Mouse (Mus musculus): Measurements from ENCODE around the gene Gm12216. TPM values are rescaled to one million over a fixed set of nuclear protein-coding genes. Genes with fewer than 3 reads are reported as not detected.

Gm12216 gene
- total and polyA plus RNA-seq, 3 experiments = not detected

DNA sequence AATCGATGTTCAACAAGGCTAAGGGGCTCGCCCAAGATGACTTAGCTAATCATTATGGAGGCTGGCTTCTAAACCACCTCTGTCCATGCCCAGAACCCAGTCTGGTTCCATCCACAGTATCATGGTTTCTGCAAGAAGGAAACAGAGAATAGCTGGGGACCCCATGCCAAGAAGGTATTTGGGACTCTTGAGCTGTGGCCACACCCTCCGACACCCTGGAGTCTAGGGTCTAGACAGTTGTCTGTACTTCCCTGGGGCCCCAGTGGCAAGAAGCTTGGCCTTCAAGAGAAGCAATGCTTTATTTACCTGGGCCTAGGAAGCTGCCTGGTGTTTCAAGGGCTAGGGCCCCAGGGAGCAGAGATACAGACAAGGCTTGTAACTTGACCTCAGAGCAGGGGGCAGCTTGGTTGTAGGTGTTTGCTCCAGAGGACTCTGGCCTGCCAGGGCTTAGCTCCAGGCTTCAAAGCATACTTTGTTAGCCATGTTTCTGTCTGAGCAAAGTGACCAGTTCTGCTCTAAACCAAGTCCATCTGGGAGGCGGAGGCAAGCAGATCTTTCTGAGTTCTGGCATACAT lies 77.8 kb downstream of the Gm12216 start:
- TF ChIP-seq RCOR1 (IDR thresholded peaks at IDR 0.05; ENCODE audit: low read depth, low read length) (no peak), CHD1 (IDR thresholded peaks at IDR 0.05; ENCODE audit: low read depth, low read length) (no peak), JUND (IDR thresholded peaks at IDR 0.05; ENCODE audit: low read depth, low read length) (no peak), ZKSCAN1 (IDR thresholded peaks at IDR 0.05; ENCODE audit: low read depth, low read length) (no peak), TBP (IDR thresholded peaks at IDR 0.05; ENCODE audit: low read depth, low read length) (no peak), GATA1 (IDR thresholded peaks at IDR 0.05; ENCODE audit: low read depth, low read length) (no peak), BHLHE40 (IDR thresholded peaks at IDR 0.05; ENCODE audit: borderline replicate concordance, low read depth, low read length) (no peak), USF2 (IDR thresholded peaks at IDR 0.05; ENCODE audit: borderline replicate concordance in 1 of 2, insufficient read depth in 1 of 2, low read depth in 1 of 2, low read length in 2 of 2) (no peak), CHD2 (IDR thresholded peaks at IDR 0.05; ENCODE audit: low read length) (no peak), MYB (IDR thresholded peaks at IDR 0.05; ENCODE audit: low read depth, low read length) (no peak), ZC3H11A (IDR thresholded peaks at IDR 0.05; ENCODE audit: low read depth, low read length) (no peak), ETS1 (IDR thresholded peaks at IDR 0.05; ENCODE audit: low read depth, low read length) (no peak), ELF1 (IDR thresholded peaks at IDR 0.05; ENCODE audit: low read depth, low read length) (no peak), NRF1 (IDR thresholded peaks at IDR 0.05; ENCODE audit: insufficient read depth, low read depth, low read length, poor library complexity, severe bottlenecking) (no peak)
- DNase-seq (ENCODE audit: low read depth, low spot score) = no peak
- H3K36me3 ChIP-seq (ENCODE audit: control insufficient read depth in 1 of 2, insufficient read depth in 2 of 2, low read length in 2 of 2) = peaks cover 0 to 9% of the 10 kb centered on the region in 2 experiments; a peak in 2 of 4 replicates
- H3K27ac ChIP-seq (ENCODE audit: control insufficient read depth, low read depth, low read length) = no peak overlapping the region
- no peaks in the 10 kb centered on the region for H3K9me3 ChIP-seq (replicated peaks; ENCODE audit: insufficient read depth, low read length)
- no peaks in the 10 kb centered on the region for H3K79me2 ChIP-seq (ENCODE audit: control insufficient read depth, insufficient read depth, low read length, poor library complexity)
- H3K4me1 ChIP-seq (ENCODE audit: control insufficient read depth in 1 of 2, insufficient read depth in 2 of 2, low read length in 2 of 2) = peaks cover 7 to 17% of the 10 kb centered on the region in 2 experiments; a peak in 3 of 4 replicates
- H3K27me3 ChIP-seq (ENCODE audit: control insufficient read depth in 1 of 2, insufficient read depth in 2 of 2, low read length in 2 of 2) = peaks cover 2 to 9% of the 10 kb centered on the region in 2 experiments; a peak in 3 of 4 replicates
- no peak overlapping the region for H3K9ac ChIP-seq (ENCODE audit: control insufficient read depth, low read depth, low read length, poor library complexity, severe bottlenecking)
- no peak overlapping the region for H3K4me3 ChIP-seq (ENCODE audit: control insufficient read depth in 1 of 2, insufficient read depth in 1 of 2, low read depth in 2 of 2, low read length in 2 of 2)

DNA sequence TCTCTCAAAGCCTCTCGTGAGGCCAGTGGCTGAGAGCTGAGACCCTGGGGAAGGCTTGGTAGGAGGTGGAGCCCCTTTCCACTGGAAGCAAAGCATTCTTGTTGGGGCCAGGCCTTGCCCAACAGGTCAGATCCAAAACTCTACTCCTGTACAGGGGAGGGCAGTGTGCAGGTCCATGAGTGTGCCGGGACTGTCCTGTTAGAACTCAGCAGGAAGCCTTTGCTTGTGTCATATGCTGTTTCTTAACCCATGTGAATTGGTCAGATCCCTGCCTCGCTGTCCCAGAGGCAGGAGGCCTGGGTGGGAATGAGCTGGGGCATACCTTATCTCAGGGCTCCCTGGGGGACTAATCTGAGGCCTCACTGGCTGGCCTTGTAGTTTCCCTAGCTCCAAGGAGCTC lies 78.8 kb downstream of the Gm12216 start:
- no peak for TF ChIP-seq POLR2A (IDR thresholded peaks at IDR 0.05; ENCODE audit: control insufficient read depth in 1 of 2, insufficient read depth in 1 of 2, low read depth in 1 of 2, low read length in 2 of 2, poor library complexity in 1 of 2)
- TF ChIP-seq USF1 (IDR thresholded peaks at IDR 0.05; ENCODE audit: low read depth, low read length) = no peak
- TF ChIP-seq USF2 (IDR thresholded peaks at IDR 0.05; ENCODE audit: borderline replicate concordance in 1 of 2, insufficient read depth in 1 of 2, low read depth in 1 of 2, low read length in 2 of 2) = no peak
- H3K9me3 ChIP-seq (replicated peaks; ENCODE audit: insufficient read depth, low read length) = no peaks in the 10 kb centered on the region
- no peaks in the 10 kb centered on the region for H3K79me2 ChIP-seq (ENCODE audit: control insufficient read depth, insufficient read depth, low read length, poor library complexity)
- peaks cover 0 to 4% of the 10 kb centered on the region in 2 experiments; a peak in 1 of 4 replicates for H3K27me3 ChIP-seq (ENCODE audit: control insufficient read depth in 1 of 2, insufficient read depth in 2 of 2, low read length in 2 of 2)
- H3K9ac ChIP-seq (ENCODE audit: control insufficient read depth, low read depth, low read length, poor library complexity, severe bottlenecking) = no peak overlapping the region
- peaks cover 7 to 17% of the 10 kb centered on the region in 2 experiments; a peak in 3 of 4 replicates for H3K4me1 ChIP-seq (ENCODE audit: control insufficient read depth in 1 of 2, insufficient read depth in 2 of 2, low read length in 2 of 2)
- H3K27ac ChIP-seq (ENCODE audit: control insufficient read depth, low read depth, low read length) = no peak overlapping the region
- peaks cover 0 to 9% of the 10 kb centered on the region in 2 experiments; a peak in 2 of 4 replicates for H3K36me3 ChIP-seq (ENCODE audit: control insufficient read depth in 1 of 2, insufficient read depth in 2 of 2, low read length in 2 of 2)
- DNase-seq (ENCODE audit: low read depth, low spot score) = no peak
- H3K4me3 ChIP-seq (ENCODE audit: control insufficient read depth in 1 of 2, insufficient read depth in 1 of 2, low read depth in 2 of 2, low read length in 2 of 2) = no peak overlapping the region
